Mouse (Mus musculus) embryo, embryonic 9.5 days (tissue): ENCODE measurements around the gene Pank4.
A peak's percentile ranks its signal among the peaks of the same experiment; 100 is the strongest.

Experiments used
- DNase-seq: peaks from one replicate; pipeline ENCODE4 v3.0.0-alpha.2; 2017; ENCODE audit errors: extremely low spot score

The Pank4 gene

DNA sequence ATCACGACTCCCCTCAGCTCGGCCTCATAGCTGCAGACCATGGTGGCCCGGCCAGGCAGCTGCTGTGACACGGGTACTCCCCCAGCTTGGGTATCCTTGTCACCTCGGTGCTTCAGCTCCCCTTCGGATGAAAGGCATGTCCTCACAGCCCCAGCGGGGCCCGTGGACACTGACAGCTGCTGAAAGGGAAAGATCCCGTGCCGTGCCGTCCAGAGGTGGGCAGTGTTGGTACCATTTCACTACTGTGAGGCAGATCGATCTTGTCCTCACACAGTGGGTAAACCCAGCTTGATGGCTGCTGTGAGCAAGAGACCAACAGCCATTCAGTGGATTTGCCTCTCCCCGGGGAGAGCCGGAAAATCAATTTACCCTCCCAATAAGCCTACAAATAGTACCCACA lies 50.3 kb downstream of the Pank4 start:
- DNase-seq = no peak

DNA sequence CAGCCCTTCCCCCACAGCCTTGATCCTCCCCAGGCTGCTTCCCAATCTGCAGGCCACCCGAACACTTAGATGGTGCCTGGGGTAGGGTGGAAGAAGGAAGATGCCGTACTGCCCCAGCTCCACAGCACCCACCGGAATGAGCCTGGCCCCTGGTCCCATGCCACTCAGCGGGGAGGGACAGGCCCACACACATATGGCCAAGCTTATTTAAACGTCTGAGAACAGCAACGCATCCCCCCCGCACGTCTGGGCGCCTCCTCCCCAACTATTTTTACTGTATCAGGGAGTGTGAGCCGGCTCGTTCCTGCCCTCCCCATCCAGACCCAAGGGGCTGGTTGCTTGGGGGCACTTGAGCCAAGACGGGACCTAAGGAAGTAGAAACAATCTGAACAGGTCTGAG lies 50.9 kb downstream of the Pank4 start:
- no peak for DNase-seq

DNA sequence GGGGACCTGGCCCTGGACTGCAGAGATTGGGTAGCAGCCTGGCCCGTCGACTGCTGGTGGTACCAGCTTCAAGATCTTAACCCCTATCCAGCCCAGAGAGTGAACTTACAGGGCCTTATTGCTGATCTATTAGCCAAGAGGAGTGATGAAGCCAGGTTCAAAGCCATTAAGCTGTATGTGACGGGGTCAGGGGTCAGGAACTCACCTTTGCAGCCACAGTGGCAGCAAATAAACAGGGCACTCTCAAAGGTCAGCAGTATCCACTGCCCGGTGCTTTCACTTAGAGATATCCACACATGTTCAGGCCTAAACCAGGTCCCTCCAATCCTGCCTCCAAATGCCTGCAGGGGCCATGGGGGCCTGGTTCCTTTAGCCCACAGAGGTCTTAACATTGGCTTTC lies 51.6 kb downstream of the Pank4 start:
- DNase-seq = no peak

DNA sequence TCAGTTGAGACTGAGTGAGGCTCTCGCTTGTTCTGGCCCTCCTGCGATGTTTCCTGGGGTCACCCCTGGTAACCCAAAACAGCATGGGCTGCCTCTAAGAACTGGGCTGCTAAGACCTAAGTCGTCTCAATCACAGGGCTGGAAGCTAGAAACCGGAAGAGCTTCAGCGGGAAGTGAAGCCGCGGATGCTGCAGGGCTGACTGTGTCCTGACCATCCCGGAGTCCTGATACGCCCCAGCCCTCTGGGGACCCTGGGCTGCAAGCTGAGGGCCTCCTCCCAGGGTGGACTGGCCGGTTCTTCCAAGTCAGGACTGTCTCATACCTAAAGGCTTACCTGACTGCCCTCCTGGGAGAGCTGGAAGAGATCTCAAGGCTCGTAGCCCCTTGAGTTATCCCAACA lies 52.9 kb downstream of the Pank4 start:
- DNase-seq = no peak

DNA sequence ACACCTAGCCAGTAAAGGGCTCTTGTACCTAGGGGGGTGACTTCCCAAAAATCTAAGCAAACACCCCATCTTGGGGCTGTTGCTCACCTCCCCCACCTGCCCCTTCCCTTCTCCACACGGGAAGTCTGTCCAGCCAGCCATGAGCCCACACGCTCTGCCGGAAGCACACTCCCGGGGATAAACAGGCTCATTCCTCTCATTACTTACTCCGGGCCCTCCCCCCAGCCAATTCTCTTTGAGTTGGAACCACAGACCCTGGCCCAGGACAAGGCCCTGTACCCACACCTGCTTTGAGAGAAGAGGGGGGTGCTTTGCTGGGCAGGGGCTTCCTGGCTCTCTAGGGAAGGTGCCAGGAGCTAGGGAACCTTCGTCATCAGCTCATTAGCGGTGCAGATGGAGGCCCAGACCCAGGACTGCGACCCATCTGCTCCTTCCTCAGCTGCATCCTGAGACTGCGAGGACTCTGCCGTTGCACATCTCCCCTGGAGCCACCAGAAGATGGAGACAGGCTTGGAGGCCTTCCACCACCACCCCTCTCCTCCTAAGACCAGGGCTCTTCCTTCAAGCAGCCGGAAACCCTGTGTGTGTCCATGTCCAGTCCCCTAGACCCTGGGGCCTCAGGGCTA lies 53.4 kb downstream of the Pank4 start:
- DNase-seq = no peak

DNA sequence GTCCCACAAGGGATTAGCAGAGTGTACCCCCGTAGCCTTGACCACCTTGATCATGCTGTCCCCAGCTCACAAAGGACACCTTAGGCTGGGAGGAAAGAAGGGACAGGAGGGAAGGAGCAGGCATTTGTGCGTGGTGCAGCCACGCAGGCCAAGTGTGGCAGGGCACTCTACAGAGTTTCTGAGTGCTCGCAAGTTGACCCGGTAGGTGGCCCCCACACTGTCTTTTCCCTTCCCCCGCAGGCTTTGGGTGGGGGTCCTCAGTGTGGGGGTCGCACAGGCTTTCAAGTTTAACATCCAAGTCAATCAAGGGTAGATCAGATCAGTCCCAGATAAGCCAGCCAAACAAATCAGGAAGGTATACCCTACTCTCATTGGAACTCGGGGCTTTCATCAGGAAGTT lies 54.1 kb downstream of the Pank4 start:
- no peak for DNase-seq

DNA sequence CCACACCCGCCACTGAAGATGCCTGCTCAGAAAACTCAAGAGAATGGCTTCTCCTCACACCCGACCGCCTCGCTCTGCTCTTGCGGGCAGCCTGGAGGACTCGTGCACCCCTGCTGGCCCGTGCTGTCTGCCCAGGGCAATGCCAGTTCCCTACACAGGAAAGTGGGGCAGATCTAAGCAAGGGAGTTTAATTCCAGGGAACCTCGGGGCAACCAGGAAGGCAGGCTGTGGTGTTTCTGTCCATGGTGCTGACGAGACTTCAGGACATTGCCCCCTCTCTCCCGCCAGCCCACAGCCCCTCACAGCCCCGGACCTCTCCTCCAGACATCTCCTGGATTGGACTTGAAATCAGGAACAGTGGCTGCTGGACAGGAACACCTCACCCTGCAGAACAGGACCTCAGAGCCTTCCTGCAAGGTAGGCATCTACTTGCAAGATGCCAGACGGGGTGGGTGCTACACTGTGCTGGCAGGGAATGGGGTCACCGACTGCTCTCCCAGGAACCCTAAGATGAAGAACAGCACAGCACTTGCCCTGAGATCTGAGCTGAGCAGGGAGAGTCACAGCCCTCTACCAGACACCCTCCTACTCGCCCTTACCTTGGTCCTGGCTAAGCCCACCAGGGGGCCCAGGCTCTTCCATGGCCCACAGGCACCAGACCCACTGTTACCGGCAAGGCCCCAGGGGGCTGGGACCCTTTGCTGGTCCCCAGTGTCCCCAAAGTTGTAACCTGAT lies 54.8 kb downstream of the Pank4 start:
- DNase-seq = peak; percentile 59

DNA sequence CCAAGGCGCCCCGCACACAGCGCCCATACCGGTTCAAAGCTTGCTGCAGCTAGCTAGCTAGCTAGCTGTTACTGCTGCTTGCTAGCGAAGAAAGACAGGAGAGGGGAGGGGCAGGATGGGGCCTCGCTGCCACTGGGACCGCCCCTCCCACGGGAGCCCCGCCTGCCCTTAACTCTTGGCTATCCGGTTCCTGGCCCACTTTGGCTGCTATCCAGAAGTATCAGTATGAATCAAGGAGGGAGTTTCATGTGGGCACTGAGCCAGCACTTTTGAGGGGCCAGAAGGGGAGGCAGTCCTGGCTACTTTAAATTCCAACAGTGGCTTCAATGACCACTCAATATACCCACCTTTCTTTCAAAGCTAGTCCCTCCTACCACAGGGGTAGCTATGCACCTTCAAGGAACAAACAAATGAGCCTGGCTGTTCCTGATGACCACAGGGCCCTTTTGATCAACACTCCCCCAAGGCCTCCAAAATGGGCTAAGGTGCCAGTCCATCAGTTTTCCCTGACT lies 55.5 kb downstream of the Pank4 start:
- DNase-seq = peak; percentile 39

DNA sequence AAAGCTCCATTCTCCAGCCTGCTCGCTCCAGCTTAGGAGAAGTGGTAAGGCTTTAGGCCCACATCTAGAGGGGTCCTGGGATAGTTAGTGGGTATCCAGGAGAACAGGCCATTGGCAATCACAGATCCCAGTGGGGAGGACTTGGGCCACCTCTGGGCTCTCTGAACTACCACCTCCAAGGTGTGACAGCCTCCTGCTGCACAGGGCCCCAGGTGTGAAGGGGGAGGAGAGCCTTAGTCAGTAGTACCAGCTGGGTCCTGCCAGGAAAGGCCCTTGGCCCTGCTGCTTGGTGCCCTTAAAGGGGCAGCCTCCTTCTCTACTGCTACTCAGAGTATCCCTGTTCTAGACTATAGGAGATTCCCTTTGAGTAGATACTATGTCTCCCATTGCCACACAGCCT lies 56.2 kb downstream of the Pank4 start:
- DNase-seq = no peak

DNA sequence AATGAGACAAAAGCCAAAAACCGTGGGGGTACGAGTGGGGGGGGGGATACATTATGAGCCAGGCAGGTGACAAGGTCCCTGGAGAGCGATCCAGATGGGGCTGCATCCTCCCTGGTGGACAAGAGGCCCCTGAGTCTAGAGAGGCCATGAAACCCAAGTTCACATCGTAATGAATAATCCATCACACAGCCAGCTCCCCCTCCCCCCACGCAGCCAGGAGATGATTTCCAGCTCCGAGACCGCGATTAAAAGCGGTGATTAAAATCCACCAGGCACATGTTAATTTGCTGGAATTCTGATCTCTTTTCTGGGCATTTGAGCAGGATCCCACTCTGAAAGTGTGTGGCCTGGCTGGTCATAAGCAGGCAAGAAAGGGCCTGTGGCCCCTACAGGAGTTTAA lies 56.9 kb downstream of the Pank4 start:
- no peak for DNase-seq

DNA sequence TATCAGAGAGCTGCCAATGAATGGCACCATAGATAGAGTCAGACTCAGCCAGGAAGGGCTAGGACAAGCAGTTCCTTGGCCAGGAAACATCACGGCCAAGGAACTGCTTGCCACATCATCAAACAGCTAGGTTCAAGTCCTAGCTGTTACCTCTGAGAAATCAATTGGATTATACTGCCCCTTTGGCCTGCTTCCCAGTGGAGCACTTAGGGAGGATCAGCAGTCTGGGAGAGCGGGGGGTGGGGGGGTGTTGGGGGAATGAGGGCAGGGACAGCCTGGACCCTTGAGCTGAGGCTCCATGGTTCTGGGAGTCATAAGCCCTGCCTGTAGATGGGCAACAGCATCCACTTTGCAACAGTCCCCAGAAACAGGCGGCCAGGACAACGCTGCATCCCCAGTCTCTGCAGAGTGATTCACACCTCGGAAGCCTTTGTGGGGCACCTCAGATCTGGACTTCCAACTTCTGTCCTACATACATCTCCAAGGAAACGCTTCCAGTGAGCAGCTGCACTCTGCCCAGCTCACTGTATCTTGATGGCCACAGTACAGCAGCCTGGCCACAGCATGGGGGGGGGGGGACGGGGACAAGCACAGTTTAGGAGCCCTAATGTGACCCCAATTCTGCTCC lies 58.4 kb downstream of the Pank4 start:
- no peak for DNase-seq

DNA sequence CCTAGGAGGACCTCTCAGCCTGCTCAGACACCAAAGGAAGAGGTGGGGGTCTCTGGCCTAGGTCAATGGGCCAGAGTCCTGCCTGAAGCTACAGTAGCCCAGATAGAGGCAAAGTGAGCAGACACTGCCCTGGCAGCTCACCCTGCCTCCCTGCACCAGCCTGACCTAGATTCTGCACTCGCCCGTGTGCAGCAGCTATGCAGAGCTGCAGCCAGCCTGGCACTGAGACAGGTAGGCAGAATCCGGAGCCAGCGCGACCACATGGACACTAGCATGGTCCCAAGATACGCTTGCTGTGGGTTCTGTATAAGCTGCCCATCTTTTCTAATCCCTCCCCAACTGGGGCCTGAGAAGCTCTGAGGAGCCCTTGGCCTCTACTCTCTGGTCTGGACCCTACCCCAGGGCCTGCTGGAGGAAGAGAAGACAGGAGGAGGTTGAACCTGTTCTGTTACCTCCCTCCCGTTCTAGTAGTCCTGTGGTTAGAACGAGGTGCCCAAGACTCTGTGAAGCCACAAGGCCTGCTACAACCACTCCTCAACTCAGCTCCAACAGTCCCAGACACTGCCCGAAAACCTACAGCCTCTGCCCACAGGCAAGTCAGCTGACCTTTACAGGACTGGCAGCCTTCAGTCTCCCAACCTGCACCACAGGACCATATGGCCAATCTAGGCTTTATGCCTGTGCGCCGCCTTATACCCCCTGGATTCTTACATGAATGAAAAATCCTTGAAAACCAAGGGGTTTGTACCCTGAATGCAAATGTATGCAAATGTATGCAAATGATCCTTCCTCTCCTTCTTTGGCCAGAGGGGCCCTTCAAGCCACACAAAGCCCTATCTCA lies 60.5 kb downstream of the Pank4 start:
- DNase-seq = no peak
